Mouse (Mus musculus) stomach, postnatal 0 days (tissue): Measurements from ENCODE around the gene Slco1a1. TPM values are rescaled to one million over a fixed set of nuclear protein-coding genes. Genes with fewer than 3 reads are reported as not detected.
"Not testable (repeated sequence)": the region's sequence is repeated elsewhere in the genome, so short reads cannot be mapped to it uniquely, and the experiment has no call there.

Experiments
- ATAC-seq: fragments of 200-750 bp; cut with Nextera tagmentation; 2 replicates; pipeline ENCODE4 v1.8.0; 2017; ENCODE audit not compliant: low FRiP score, low TSS enrichment
- DNase-seq: peaks from one replicate; pipeline ENCODE4 v3.0.0-alpha.2; 2016; ENCODE audit warnings: low spot score
- H3K27ac ChIP-seq: fragments of 300-500 bp; sonication (generic); replicated peaks from 2 replicates; pipeline ENCODE4 v1.5.1; 2014; ENCODE audit warnings: mild to moderate bottlenecking, control low read depth
- H3K27me3 ChIP-seq: fragments of 300-500 bp; sonication (generic); 2 replicates; pipeline ENCODE4 v1.6.1; 2014; ENCODE audit warnings: low read length; ENCODE audit not compliant: control insufficient read depth, insufficient read depth
- H3K36me3 ChIP-seq: fragments of 300-500 bp; sonication (generic); 2 replicates; pipeline ENCODE4 v1.6.1; 2014; ENCODE audit warnings: low read length, mixed read lengths; ENCODE audit not compliant: control insufficient read depth, insufficient read depth
- H3K4me1 ChIP-seq: fragments of 300-500 bp; sonication (generic); replicated peaks from 2 replicates; pipeline ENCODE4 v1.6.1; 2014; ENCODE audit warnings: antibody characterized with exemption; ENCODE audit not compliant: control insufficient read depth, insufficient read depth
- H3K4me2 ChIP-seq: fragments of 300-500 bp; sonication (generic); replicated peaks from 2 replicates; pipeline ENCODE4 v1.6.1; 2014; ENCODE audit warnings: low read depth, mild to moderate bottlenecking, control low read depth, moderate library complexity
- H3K4me3 ChIP-seq: fragments of 300-500 bp; sonication (generic); 2 replicates; pipeline ENCODE4 v1.5.1; 2014; ENCODE audit warnings: low read depth, low read length, control low read depth
- H3K9ac ChIP-seq: fragments of 300-500 bp; sonication (generic); 2 replicates; pipeline ENCODE4 v1.6.1; 2014; ENCODE audit warnings: mild to moderate bottlenecking, low read length, control low read depth, mixed read lengths
- H3K9me3 ChIP-seq: fragments of 300-500 bp; sonication (generic); 2 replicates; pipeline ENCODE4 v1.6.1; 2016; ENCODE audit warnings: low read length; ENCODE audit not compliant: control insufficient read depth
- CTCF ChIP-seq: IDR thresholded peaks from 2 replicates; pipeline ENCODE4 v1.5.1; 2016; ENCODE audit warnings: antibody characterized with exemption, low read depth, mild to moderate bottlenecking, moderate library complexity
- EP300 ChIP-seq: optimal IDR thresholded peaks from 2 replicates; pipeline ENCODE3; 2016; ENCODE audit warnings: antibody characterized with exemption
- WGBS: fragments of 180-500 bp; shearing (Covaris S2); extraction: QIAGEN DNeasy Blood & Tissue Kit; methylation state at CpG from one replicate; pipeline ENCODE4 v1.1.7; 2014; 5-methylcytosine and 5-hydroxymethylcytosine counted together
- polyA plus RNA-seq: library from polyadenylated mRNA; unstranded; fragments of >200 nt; fragmentation: Nextera tagmentation; extraction: Ambion mirVana; gene quantifications from 2 replicates; pipeline ENCODE4 v1.2.1, GENCODE M21; 2015

Slco1a1 gene
- polyA plus RNA-seq, 1 experiment from 2014 or later: not detected

GRCm38 (mm10) chr6:141940451-141940850 is 6.3 kb downstream of the Slco1a1 start:
- no peaks in the 10 kb centered on the region for H3K9me3 ChIP-seq
- H3K27me3 ChIP-seq: no peaks in the 10 kb centered on the region
- ATAC-seq (no peak), DNase-seq (no peak)
- 73% methylated on average over 1 of the region's 1 CpGs for WGBS
- H3K9ac ChIP-seq: no peak overlapping the region
- no peaks in the 10 kb centered on the region for H3K36me3 ChIP-seq
- TF ChIP-seq EP300 (no peak), CTCF (no peak)
- no peak overlapping the region for H3K4me2 ChIP-seq
- no peak overlapping the region for H3K4me3 ChIP-seq
- no peak overlapping the region for H3K27ac ChIP-seq
- H3K4me1 ChIP-seq: no peaks in the 10 kb centered on the region

DNA sequence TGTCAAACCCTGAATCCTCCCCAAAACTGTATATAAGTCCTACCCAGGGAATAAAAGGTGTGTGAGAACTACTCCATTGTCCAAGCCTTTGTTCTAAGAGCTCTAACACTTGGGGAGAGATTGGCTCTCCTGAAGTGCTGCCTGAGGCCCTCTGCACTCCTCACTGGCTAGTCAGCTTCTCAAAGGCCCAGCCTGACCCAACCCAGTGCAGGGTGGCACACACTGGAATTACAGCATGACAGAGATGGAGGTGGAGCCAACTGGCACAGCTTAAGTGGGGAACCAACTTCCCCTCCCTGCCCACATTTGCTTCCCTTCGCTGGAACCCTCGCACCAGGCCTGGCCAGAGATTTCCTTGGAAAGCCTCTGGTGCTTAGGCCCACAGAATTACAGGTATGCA is 48.6 kb downstream of the Slco1a1 start:
- no peak overlapping the region for H3K4me2 ChIP-seq
- ATAC-seq (no peak), DNase-seq (no peak)
- H3K4me1 ChIP-seq: no peaks in the 10 kb centered on the region
- no peaks in the 10 kb centered on the region for H3K9me3 ChIP-seq
- TF ChIP-seq CTCF: no peak
- TF ChIP-seq EP300: no peak
- H3K4me3 ChIP-seq: no peak overlapping the region
- H3K27ac ChIP-seq: no peak overlapping the region
- no peak overlapping the region for H3K9ac ChIP-seq
- no peaks in the 10 kb centered on the region for H3K36me3 ChIP-seq
- H3K27me3 ChIP-seq: no peaks in the 10 kb centered on the region
- WGBS: 62% methylated on average over 2 of the region's 2 CpGs

DNA sequence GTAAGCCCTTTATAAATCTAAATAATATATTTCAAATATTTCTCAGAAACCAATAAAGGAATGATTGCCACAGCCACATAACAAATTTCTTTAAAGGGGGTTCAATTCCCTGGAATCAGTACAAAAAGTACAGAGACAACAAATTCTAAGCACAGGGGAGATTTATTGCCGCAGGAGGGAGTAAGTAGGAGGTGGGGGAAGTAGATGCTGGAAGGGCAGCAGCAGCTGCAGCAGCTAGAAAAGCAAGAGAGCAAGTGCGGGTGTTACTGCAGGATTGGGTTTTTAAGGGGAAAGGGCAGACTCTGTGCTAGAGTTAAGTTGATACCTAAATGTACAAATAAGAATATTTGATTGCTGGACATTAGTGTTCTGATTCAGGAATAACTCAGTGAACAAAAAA is 57.0 kb downstream of the Slco1a1 start:
- no peaks in the 10 kb centered on the region for H3K9me3 ChIP-seq
- 42% methylated on average over 2 of the region's 2 CpGs for WGBS
- no peak overlapping the region for H3K4me3 ChIP-seq
- H3K4me2 ChIP-seq: no peak overlapping the region
- H3K36me3 ChIP-seq: no peaks in the 10 kb centered on the region
- TF ChIP-seq EP300: no peak
- no peak for TF ChIP-seq CTCF
- no peak overlapping the region for H3K9ac ChIP-seq
- ATAC-seq: no peak
- DNase-seq: no peak
- H3K27me3 ChIP-seq: no peaks in the 10 kb centered on the region
- no peak overlapping the region for H3K27ac ChIP-seq
- no peaks in the 10 kb centered on the region for H3K4me1 ChIP-seq

GRCm38 (mm10) chr6:141888248-141888647 is 58.5 kb downstream of the Slco1a1 start:
- 82% methylated on average over 2 of the region's 2 CpGs for WGBS
- Histone ChIP-seq H3K9ac (no peak overlapping the region), H3K9me3 (no peaks in the 10 kb centered on the region), H3K27ac (no peak overlapping the region), H3K4me3 (no peak overlapping the region), H3K4me2 (no peak overlapping the region), H3K4me1 (no peaks in the 10 kb centered on the region), H3K27me3 (no peaks in the 10 kb centered on the region), H3K36me3 (no peaks in the 10 kb centered on the region)
- ATAC-seq (no peak), DNase-seq (no peak)
- TF ChIP-seq EP300 (no peak), CTCF (peak; percentile 40)

- Histone ChIP-seq H3K4me1 (no peaks in the 10 kb centered on the region), H3K9ac (no peak overlapping the region), H3K27ac (no peak overlapping the region), H3K36me3 (no peaks in the 10 kb centered on the region), H3K27me3 (no peaks in the 10 kb centered on the region), H3K4me3 (no peak overlapping the region), H3K4me2 (no peak overlapping the region), H3K9me3 (no peaks in the 10 kb centered on the region)
- DNase-seq: no peak
- TF ChIP-seq CTCF: no peak
- no peak for TF ChIP-seq EP300
- ATAC-seq: no peak
- 50% methylated on average over 1 of the region's 1 CpGs for WGBS
Measured at GRCm38 (mm10) chr6:141882581-141882980, 64.2 kb downstream of the Slco1a1 start.

DNA sequence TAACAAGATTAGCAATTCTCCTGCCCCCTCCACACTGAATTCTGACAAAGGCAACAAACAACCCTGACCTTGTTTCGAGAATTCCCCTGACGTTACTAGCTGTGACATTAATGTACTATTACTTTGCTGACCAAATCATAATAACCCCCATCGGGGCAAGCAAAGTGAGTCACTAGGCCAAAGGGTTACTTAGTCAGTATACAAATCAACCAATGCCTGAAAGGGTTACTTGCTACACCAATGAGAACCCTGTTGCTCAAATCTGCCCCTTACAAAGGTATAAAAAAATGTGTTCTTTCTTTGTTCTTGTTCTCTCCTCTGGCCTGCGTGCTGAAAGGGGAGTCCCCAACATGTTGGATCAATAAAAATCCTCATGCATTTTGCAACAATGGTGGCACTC is 71.0 kb downstream of the Slco1a1 start:
- not testable (repeated sequence) for ATAC-seq, H3K4me2 ChIP-seq, H3K27me3 ChIP-seq, H3K9ac ChIP-seq, H3K9me3 ChIP-seq, H3K4me3 ChIP-seq, H3K36me3 ChIP-seq, H3K27ac ChIP-seq, H3K4me1 ChIP-seq, DNase-seq
- 73% methylated on average over 4 of the region's 4 CpGs for WGBS
